Mouse (Mus musculus): ENCODE measurements around the gene Gm49361.

GRCm38 (mm10) chr14:57679523-57679922 is 66.4 kb downstream of the Gm49361 start:
- TF ChIP-seq CHD2 (IDR thresholded peaks at IDR 0.05; ENCODE audit: low read depth, low read length) (no peak), MAFK (IDR thresholded peaks at IDR 0.05; ENCODE audit: insufficient read depth, low read depth, low read length) (no peak), ZC3H11A (IDR thresholded peaks at IDR 0.05; ENCODE audit: borderline replicate concordance, low read depth, low read length) (no peak)

Measured in ES-E14 (cell line).